Mouse (Mus musculus): ENCODE measurements around the gene Gm10720. TPM values are rescaled to one million over a fixed set of nuclear protein-coding genes. Genes with fewer than 3 reads are reported as not detected.
"Not testable (repeated sequence)": the region's sequence is repeated elsewhere in the genome, so short reads cannot be mapped to it uniquely, and the experiment has no call there.

Gm10720 gene
- not detected for total RNA-seq (2021)
- long read RNA-seq, experiment 1: 0 reads
- long read RNA-seq, experiment 2: 0 reads

DNA sequence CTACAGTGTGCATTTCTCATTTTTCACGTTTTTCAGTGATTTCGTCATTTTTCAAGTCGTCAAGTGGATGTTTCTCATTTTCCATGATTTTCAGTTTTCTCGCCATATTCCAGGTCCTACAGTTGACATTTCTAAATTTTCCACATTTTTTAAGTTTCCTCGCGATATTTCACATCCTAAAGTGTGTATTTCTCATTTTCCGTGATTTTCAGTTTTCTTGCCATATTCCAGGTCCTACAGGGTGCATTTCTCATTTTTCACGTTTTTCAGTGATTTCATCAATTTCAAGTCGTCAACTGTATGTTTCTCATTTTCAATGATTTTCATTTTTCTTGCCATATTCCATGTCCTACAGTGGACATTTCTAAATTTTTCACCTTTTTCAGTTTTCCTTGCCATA, at the start of gene Gm10720:
Gene Gm10720 (plus strand): TSS at position 301 of the 400 bp plus-strand sequence.
- intact Hi-C loops (cut with DNase I); DNase-seq: not testable (repeated sequence)

DNA sequence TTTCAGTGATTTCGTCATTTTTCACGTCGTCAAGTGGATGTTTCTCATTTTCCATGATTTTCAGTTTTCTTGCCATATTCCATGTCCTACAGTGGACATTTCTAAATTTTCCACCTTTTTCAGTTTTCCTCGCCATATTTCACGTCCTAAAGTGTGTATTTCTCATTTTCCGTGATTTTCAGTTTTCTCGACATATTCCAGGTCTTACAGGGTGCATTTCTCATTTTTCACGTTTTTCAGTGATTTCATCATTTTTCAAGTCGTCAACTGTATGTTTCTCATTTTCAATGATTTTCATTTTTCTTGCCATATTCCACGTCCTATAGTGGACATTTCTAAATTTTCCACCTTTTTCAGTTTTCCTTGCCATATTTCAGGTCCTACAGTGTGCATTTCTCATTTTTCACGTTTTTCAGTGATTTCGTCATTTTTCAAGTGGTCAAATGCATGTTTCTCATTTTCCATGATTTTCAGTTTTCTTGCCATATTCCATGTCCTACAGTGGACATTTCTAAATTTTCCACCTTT, 14.9 kb upstream of the Gm10720 start, which contains the start of gene Gm10722:
Gene Gm10722 (plus strand): TSS at position 478 of the 528 bp plus-strand sequence.
- DNase-seq: peak in 1 of 2 experiments; percentile 2

DNA sequence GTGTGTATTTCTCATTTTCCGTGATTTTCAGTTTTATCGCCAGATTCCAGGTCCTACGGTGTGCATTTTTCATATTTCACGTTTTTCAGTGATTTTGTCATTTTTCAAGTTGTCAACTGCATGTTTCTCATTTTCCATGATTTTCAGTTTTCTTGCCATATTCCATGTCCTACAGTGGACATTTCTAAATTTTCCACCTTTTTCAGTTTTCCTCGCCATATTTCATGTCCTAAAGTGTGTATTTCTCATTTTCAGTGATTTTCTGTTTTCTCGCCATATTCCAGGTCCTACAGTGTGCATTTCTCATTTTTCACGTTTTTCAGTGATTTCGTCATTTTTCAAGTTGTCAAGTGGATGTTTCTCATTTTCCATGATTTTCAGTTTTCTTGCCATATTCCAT, 14.4 kb upstream of the Gm10720 start:
- DNase-seq: peak; percentile 1 to 6

More for the DNA sequence above, 14.9 kb upstream of the Gm10720 start, which contains the start of gene Gm10722:
- intact Hi-C loops (cut with DNase I): not testable (repeated sequence)

DNA sequence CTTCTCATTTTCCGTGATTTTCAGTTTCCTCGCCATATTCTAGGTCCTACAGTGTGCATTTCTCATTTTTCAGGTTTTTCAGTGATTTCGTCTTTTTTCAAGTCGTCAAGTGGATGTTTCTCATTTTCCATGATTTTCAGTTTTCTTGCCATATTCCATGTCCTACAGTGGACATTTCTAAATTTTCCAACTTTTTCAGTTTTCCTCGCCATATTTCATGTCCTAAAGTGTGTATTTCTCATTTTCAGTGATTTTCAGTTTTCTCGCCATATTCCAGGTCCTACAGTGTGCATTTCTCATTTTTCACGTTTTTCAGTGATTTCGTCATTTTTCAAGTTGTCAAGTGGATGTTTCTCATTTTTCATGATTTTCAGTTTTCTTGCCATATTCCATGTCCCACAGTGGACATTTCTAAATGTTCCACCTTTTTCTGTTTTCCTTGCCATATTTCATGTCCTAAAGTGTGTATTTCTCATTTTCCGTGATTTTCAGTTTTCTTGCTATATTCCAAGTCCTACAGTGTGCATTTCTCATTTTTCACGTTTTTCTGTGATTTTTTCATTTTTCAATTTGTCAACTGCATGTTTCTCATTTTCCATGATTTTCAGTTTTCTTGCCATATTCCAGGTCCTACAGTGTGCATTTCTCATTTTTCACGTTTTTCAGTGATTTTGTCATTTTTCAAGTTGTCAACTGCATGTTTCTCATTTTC, 13.3 kb upstream of the Gm10720 start:
- peak; percentile 89 to 98 for DNase-seq
- intact Hi-C loops (cut with DNase I): not testable (repeated sequence)

More for the DNA sequence above, 14.4 kb upstream of the Gm10720 start:
- intact Hi-C loops (cut with DNase I): not testable (repeated sequence)

DNA sequence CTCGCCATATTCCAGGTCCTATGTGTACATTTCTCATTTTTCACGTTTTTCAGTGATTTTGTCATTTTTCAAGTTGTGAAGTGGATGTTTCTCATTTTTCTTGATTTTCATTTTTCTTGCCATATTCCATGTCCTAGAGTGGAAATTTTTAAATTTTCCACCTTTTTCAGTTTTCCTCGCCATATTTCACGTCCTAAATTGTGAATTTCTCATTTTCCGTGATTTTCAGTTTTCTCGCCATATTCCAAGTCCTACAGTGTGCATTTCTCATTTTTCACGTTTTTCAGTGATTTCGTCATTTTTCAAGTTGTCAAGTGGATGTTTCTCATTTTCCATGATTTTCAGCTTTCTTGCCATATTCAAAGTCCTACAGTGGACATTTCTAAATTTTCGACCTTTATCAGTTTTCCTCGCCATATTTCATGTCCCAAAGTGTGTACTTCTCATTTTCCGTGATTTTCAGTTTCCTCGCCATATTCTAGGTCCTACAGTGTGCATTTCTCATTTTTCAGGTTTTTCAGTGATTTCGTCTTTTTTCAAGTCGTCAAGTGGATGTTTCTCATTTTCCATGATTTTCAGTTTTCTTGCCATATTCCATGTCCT, 12.6 kb upstream of the Gm10720 start, which contains the start of gene Gm11168:
Gene Gm11168 (plus strand): TSS at position 553 of the 603 bp plus-strand sequence.
- intact Hi-C loops (cut with DNase I); DNase-seq: not testable (repeated sequence)

DNA sequence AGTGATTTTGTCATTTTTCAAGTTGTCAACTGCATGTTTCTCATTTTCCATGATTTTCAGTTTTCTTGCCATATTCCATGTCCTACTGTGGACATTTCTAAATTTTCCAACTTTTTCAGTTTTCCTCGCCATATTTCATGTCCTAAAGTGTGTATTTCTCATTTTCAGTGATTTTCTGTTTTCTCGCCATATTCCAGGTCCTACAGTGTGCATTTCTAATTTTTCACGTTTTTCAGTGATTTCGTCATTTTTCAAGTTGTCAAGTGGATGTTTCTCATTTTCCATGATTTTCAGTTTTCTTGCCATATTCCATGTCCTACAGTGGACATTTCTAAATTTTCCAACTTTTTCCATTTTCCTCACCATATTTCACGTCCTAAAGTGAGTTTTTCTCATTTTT, 9.3 kb upstream of the Gm10720 start:
- DNase-seq; intact Hi-C loops (cut with DNase I): not testable (repeated sequence)

DNA sequence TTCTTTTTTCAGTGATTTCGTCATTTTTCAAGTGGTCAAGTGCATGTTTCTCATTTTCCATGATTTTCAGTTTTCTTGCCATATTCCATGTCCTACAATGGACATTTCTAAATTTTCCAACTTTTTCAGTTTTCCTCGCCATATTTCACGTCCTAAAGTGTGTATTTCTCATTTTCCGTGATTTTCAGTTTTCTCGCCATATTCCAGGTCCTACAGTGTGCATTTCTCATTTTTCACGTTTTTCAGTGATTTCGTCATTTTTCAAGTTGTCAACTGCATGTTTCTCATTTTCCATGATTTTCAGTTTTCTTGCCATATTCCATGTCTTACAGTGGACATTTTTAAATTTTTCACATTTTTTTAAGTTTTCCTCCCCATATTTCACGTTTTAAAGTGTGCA, 8.8 kb upstream of the Gm10720 start:
- peak; percentile 79 to 83 for DNase-seq
- intact Hi-C loops (cut with DNase I): not testable (repeated sequence)

DNA sequence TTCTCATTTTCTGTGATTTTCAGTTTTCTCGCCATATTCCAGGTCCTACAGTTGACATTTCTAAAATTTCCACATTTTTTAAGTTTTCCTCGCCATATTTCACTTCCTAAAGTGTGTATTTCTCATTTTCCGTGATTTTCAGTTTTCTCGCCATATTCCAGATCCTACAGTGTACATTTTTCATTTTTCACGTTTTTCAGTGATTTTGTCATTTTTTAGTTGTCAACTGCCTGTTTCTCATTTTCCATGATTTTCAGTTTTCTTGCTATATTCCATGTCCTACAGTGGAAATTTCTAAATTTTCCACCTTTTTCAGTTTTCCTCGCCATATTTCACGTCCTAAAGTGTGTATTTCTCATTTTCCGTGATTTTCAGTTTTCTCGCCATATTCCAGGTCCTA, 8.2 kb upstream of the Gm10720 start:
- intact Hi-C loops (cut with DNase I); DNase-seq: not testable (repeated sequence)

DNA sequence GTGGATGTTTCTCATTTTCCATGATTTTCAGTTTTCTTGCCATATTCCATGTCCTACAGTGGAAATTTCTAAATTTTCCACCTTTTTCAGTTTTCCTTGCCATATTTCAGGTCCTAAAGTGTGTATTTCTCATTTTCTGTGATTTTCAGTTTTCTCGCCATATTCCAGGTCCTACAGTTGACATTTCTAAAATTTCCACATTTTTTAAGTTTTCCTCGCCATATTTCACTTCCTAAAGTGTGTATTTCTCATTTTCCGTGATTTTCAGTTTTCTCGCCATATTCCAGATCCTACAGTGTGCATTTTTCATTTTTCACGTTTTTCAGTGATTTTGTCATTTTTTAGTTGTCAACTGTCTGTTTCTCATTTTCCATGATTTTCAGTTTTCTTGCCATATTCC, 6.1 kb upstream of the Gm10720 start:
- intact Hi-C loops (cut with DNase I); DNase-seq: not testable (repeated sequence)

DNA sequence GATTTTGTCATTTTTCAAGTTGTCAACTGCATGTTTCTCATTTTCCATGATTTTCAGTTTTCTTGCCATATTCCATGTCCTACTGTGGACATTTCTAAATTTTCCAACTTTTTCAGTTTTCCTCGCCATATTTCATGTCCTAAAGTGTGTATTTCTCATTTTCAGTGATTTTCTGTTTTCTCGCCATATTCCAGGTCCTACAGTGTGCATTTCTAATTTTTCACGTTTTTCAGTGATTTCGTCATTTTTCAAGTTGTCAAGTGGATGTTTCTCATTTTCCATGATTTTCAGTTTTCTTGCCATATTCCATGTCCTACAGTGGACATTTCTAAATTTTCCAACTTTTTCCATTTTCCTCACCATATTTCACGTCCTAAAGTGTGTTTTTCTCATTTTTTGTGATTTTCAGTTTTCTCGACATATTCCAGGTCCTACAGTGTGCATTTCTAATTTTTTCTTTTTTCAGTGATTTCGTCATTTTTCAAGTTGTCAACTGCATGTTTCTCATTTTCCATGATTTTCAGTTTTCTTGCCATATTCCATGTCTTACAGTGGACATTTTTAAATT, 3.3 kb upstream of the Gm10720 start:
- DNase-seq; intact Hi-C loops (cut with DNase I): not testable (repeated sequence)

DNA sequence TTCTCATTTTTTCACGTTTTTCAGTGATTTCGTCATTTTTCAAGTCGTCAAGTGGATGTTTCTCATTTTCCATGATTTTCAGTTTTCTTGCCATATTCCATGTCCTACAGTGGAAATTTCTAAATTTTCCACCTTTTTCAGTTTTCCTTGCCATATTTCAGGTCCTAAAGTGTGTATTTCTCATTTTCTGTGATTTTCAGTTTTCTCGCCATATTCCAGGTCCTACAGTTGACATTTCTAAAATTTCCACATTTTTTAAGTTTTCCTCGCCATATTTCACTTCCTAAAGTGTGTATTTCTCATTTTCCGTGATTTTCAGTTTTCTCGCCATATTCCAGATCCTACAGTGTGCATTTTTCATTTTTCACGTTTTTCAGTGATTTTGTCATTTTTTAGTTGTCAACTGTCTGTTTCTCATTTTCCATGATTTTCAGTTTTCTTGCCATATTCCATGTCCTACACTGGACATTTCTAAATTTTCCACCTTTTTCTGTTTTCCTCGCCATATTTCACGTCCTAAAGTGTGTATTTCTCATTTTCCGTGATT, 2.6 kb upstream of the Gm10720 start, which contains the start of gene Gm10721:
Gene Gm10721 (plus strand): TSS at position 408 of the 547 bp plus-strand sequence.
- intact Hi-C loops (cut with DNase I): not testable (repeated sequence)

DNA sequence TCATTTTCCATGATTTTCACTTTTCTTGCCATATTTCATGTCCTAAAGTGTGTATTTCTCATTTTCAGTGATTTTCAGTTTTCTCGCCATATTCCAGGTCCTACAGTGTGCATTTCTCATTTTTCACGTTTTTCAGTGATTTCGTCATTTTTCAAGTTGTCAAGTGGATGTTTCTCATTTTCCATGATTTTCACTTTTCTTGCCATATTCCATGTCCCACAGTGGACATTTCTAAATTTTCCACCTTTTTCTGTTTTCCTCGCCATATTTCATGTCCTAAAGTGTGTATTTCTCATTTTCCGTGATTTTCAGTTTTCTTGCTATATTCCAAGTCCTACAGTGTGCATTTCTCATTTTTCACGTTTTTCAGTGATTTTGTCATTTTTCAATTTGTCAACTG, 442 bp downstream of the Gm10720 start:
- DNase-seq; intact Hi-C loops (cut with DNase I): not testable (repeated sequence)

More for the DNA sequence above, 2.6 kb upstream of the Gm10720 start, which contains the start of gene Gm10721:
- DNase-seq: not testable (repeated sequence)

DNA sequence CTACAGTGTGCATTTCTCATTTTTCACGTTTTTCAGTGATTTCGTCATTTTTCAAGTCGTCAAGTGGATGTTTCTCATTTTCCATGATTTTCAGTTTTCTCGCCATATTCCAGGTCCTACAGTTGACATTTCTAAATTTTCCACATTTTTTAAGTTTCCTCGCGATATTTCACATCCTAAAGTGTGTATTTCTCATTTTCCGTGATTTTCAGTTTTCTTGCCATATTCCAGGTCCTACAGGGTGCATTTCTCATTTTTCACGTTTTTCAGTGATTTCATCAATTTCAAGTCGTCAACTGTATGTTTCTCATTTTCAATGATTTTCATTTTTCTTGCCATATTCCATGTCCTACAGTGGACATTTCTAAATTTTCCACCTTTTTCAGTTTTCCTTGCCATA, 1.7 kb downstream of the Gm10720 start, which contains the start of gene Gm10719:
Gene Gm10719 (plus strand): TSS at position 301 of the 400 bp plus-strand sequence.
- intact Hi-C loops (cut with DNase I); DNase-seq: not testable (repeated sequence)

DNA sequence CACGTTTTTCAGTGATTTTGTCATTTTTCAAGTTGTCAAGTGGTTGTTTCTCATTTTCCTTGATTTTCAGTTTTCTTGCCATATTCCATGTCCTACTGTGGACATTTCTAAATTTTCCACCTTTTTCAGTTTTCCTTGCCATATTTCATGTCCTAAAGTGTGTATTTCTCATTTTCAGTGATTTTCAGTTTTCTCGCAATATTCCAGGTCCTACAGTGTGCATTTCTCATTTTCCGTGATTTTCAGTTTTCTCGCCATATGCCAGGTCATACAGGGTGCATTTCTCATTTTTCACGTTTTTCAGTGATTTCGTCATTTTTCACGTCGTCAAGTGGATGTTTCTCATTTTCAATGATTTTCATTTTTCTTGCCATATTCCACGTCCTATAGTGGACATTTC, 3.5 kb downstream of the Gm10720 start:
- DNase-seq; intact Hi-C loops (cut with DNase I): not testable (repeated sequence)

DNA sequence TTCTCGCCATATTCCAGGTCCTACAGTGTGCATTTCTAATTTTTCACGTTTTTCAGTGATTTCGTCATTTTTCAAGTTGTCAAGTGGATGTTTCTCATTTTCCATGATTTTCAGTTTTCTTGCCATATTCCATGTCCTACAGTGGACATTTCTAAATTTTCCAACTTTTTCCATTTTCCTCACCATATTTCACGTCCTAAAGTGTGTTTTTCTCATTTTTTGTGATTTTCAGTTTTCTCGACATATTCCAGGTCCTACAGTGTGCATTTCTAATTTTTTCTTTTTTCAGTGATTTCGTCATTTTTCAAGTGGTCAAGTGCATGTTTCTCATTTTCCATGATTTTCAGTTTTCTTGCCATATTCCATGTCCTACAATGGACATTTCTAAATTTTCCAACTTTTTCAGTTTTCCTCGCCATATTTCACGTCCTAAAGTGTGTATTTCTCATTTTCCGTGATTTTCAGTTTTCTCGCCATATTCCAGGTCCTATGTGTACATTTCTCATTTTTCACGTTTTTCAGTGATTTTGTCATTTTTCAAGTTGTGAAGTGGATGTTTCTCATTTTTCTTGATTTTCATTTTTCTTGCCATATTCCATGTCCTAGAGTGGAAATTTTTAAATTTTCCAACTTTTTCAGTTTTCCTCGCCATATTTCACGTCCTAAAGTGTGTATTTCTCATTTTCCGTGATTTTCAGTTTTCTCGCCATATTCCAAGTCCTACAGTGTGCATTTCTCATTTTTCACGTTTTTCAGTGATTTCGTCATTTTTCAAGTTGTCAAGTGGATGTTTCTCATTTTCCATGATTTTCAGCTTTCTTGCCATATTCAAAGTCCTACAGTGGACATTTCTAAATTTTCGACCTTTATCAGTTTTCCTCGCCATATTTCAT, 4.6 kb downstream of the Gm10720 start:
- intact Hi-C loops (cut with DNase I): not testable (repeated sequence)
- peak; percentile 22 to 59 for DNase-seq

DNA sequence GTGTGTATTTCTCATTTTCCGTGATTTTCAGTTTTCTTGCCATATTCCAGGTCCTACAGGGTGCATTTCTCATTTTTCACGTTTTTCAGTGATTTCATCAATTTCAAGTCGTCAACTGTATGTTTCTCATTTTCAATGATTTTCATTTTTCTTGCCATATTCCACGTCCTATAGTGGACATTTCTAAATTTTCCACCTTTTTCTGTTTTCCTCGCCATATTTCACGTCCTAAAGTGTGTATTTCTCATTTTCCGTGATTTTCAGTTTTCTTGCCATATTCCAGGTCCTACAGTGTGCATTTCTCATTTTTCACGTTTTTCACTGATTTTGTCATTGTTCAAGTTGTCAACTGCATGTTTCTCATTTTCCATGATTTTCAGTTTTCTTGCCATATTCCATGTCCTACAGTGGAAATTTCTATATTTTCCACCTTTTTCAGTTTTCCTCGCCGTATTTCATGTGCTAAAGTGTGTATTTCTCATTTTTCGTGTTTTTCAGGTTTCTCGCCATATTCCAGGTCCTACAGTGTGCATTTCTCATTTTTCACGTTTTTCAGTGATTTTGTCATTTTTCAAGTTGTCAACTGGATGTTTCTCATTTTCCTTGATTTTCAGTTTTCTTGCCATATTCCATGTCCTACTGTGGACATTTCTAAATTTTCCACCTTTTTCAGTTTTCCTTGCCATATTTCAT, 7.0 kb downstream of the Gm10720 start:
- intact Hi-C loops (cut with DNase I): not testable (repeated sequence)
- peak; percentile 50 to 67 for DNase-seq

DNA sequence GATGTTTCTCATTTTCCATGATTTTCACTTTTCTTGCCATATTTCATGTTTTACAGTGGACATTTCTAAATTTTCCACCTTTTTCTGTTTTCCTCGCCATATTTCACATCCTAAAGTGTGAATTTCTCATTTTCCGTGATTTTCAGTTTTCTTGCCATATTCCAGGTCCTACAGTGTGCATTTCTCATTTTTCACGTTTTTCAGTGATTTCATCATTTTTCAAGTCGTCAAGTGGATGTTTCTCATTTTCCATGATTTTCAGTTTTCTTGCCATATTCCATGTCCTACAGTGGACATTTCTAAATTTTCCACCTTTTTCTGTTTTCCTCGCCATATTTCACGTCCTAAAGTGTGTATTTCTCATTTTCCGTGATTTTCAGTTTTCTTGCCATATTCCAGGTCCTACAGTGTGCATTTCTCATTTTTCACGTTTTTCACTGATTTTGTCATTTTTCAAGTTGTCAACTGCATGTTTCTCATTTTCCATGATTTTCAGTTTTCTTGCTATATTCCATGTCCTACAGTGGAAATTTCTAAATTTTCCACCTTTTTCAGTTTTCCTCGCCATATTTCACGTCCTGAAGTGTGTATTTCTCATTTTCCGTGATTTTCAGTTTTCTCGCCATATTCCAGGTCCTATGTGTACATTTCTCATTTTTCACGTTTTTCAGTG, 8.0 kb downstream of the Gm10720 start, which contains the start of gene Gm10718:
Gene Gm10718 (plus strand): TSS at position 236 of the 673 bp plus-strand sequence.
- intact Hi-C loops (cut with DNase I): not testable (repeated sequence)
- DNase-seq: peak in 1 of 2 experiments; percentile 5
